ENCODE assay signal across 28 mouse cellular contexts in genomic region chr16:8573041-8573440, GRCm38 (mm10). TPM values are rescaled to one million over a fixed set of nuclear protein-coding genes. Genes with fewer than 3 reads are reported as not detected.
DNase-seq lines count a peak whose midpoint lies in the region; ATAC-seq lines count a peak whose summit lies in the region.
"Had no signal": no experiment of that assay in that cellular context is flagged by ENCODE, and none has a peak within 500 bp of the region (broad histone marks: within the 10 kb centered on the region; RNA-seq: fewer than 3 reads in every experiment).

No protein-coding gene starts in this region.

- H3K9me3 ChIP-seq in neural tube, embryonic 13.5 days, result no peaks in the 10 kb centered on the region
- H3K9me3 ChIP-seq in neural tube, embryonic 15.5 days (replicated peaks), result no peaks in the 10 kb centered on the region
- H3K9me3 ChIP-seq in intestine, embryonic 16.5 days (ENCODE audit: control insufficient read depth, low read length), result no peaks in the 10 kb centered on the region
- H3K9me3 ChIP-seq: hindbrain, embryonic 12.5 days; limb, embryonic 15.5 days; liver, embryonic 15.5 days had no signal

- H3K4me2 ChIP-seq in neural tube, embryonic 13.5 days, result no peak overlapping the region
- H3K4me2 ChIP-seq in neural tube, embryonic 15.5 days, result no peak overlapping the region
- no peak overlapping the region for H3K4me2 ChIP-seq in intestine, embryonic 16.5 days (ENCODE audit: low read depth, low read length)
- H3K4me2 ChIP-seq: hindbrain, embryonic 12.5 days; limb, embryonic 15.5 days; liver, embryonic 15.5 days; lung, embryonic 14.5 days had no signal

- no peak overlapping the region for H3K9ac ChIP-seq in neural tube, embryonic 13.5 days
- H3K9ac ChIP-seq in neural tube, embryonic 15.5 days (replicated peaks), result no peak overlapping the region
- no peak overlapping the region for H3K9ac ChIP-seq in intestine, embryonic 16.5 days (ENCODE audit: low read depth, low read length)
- H3K9ac ChIP-seq: hindbrain, embryonic 12.5 days; limb, embryonic 15.5 days; liver, embryonic 15.5 days; lung, embryonic 14.5 days had no signal

- no peaks in the 10 kb centered on the region for H3K27me3 ChIP-seq in neural tube, embryonic 13.5 days
- no peaks in the 10 kb centered on the region for H3K27me3 ChIP-seq in neural tube, embryonic 15.5 days (replicated peaks)
- H3K27me3 ChIP-seq in intestine, embryonic 16.5 days (replicated peaks; ENCODE audit: control insufficient read depth, insufficient read depth, low read length), result no peaks in the 10 kb centered on the region
- H3K27me3 ChIP-seq: hindbrain, embryonic 12.5 days; limb, embryonic 15.5 days; Patski had no signal

- peaks cover 31% of the 10 kb centered on the region for H3K4me1 ChIP-seq in neural tube, embryonic 13.5 days (replicated peaks)
- no peaks in the 10 kb centered on the region for H3K4me1 ChIP-seq in neural tube, embryonic 15.5 days
- H3K4me1 ChIP-seq in intestine, embryonic 16.5 days (ENCODE audit: control insufficient read depth, insufficient read depth, low read length), result peaks cover 15% of the 10 kb centered on the region
- H3K4me1 ChIP-seq: limb, embryonic 15.5 days had no signal

- intact Hi-C loops in heart, postnatal 25 days (cut with DNase I), result no loop called here

- 76% methylated on average over 4 of the region's 4 CpGs for WGBS in neural tube, embryonic 13.5 days
- 89% methylated on average over 4 of the region's 4 CpGs for WGBS in neural tube, embryonic 15.5 days
- 63% methylated on average over 4 of the region's 4 CpGs for WGBS in intestine, embryonic 16.5 days

- ATAC-seq in neural tube, embryonic 13.5 days (ENCODE audit: low read depth), result no peak
- no peak for ATAC-seq in neural tube, embryonic 15.5 days (ENCODE audit: low FRiP score)
- ATAC-seq in intestine, embryonic 16.5 days, result peak; percentile 58
- ATAC-seq: activated CD4-positive, CD25-positive, alpha-beta regulatory T cell, adult 4 months; forebrain, embryonic 14.5 days; midbrain, embryonic 16.5 days; Patski had no signal

- H3K27ac ChIP-seq in neural tube, embryonic 13.5 days (replicated peaks), result 0 out of 2 replicates have a peak overlapping the region, but pooled peaks have one; percentile 9
- H3K27ac ChIP-seq in neural tube, embryonic 15.5 days (replicated peaks), result no peak overlapping the region
- H3K27ac ChIP-seq in intestine, embryonic 16.5 days (ENCODE audit: low read length), result 0 out of 2 replicates have a peak overlapping the region, but pooled peaks have one; percentile 1
- H3K27ac ChIP-seq: gastrocnemius, adult 2 months; heart, adult 2 months; kidney, postnatal 0 days; limb, embryonic 15.5 days; liver, embryonic 15.5 days had no signal

- peak; percentile 70 for DNase-seq in heart, adult 11 months
- DNase-seq in heart, postnatal 25 days (ENCODE audit: low spot score), result no peak
- no peak for DNase-seq in right cerebral cortex, postnatal 25 days
- DNase-seq in gastrocnemius, adult 18-20 months (ENCODE audit: low spot score), result no peak
- DNase-seq: adrenal gland, adult 2 months; adrenal gland, postnatal 36 days; cerebellum, adult 8-10 months; cerebellum, postnatal 25 days; gastrocnemius, adult 2 months; gastrocnemius, postnatal 36 days; heart, adult 2 months; heart, postnatal 14 days; kidney, adult 2 months; kidney, postnatal 4 days; lung, embryonic 14.5 days; lung, postnatal 14 days; thymus, postnatal 4 days had no signal

- H3K4me3 ChIP-seq in neural tube, embryonic 13.5 days, result no peak overlapping the region
- no peak overlapping the region for H3K4me3 ChIP-seq in neural tube, embryonic 15.5 days (replicated peaks)
- H3K4me3 ChIP-seq in intestine, embryonic 16.5 days (ENCODE audit: low read length), result no peak overlapping the region
- H3K4me3 ChIP-seq: gastrocnemius, adult 2 months; heart, adult 2 months; hindbrain, embryonic 12.5 days; limb, embryonic 15.5 days; liver, embryonic 15.5 days had no signal

- peaks cover 44% of the 10 kb centered on the region for H3K36me3 ChIP-seq in neural tube, embryonic 13.5 days
- peaks cover 15% of the 10 kb centered on the region for H3K36me3 ChIP-seq in neural tube, embryonic 15.5 days
- H3K36me3 ChIP-seq in intestine, embryonic 16.5 days (ENCODE audit: control insufficient read depth, insufficient read depth, low read length), result no peaks in the 10 kb centered on the region
- H3K36me3 ChIP-seq: limb, embryonic 15.5 days had no signal

RNA-seq across cellular contexts. Expression of gene Abat, which starts 59.8 kb away (rescaled TPM):
- total RNA-seq in heart, postnatal 25 days (2021), result 1 to 10 TPM; 5.5 to 5.6 TPM
- 120 and 128 TPM in 2 replicates for polyA plus RNA-seq in neural tube, embryonic 13.5 days (2015; fragmentation: Nextera tagmentation; extraction: Ambion mirVana)
- 111 TPM in 2 replicates for polyA plus RNA-seq in neural tube, embryonic 15.5 days (2015; fragmentation: Nextera tagmentation; extraction: Ambion mirVana)
- polyA plus RNA-seq in intestine, embryonic 16.5 days (2015; fragmentation: Nextera tagmentation; extraction: Ambion mirVana), result 80.0 and 89.5 TPM in 2 replicates
- total RNA-seq in gastrocnemius, adult 18-20 months (2021), result 1 to 10 TPM; 1.7 to 2.3 TPM
